ENCODE assay signal across 19 mouse cellular contexts in the genomic region with DNA sequence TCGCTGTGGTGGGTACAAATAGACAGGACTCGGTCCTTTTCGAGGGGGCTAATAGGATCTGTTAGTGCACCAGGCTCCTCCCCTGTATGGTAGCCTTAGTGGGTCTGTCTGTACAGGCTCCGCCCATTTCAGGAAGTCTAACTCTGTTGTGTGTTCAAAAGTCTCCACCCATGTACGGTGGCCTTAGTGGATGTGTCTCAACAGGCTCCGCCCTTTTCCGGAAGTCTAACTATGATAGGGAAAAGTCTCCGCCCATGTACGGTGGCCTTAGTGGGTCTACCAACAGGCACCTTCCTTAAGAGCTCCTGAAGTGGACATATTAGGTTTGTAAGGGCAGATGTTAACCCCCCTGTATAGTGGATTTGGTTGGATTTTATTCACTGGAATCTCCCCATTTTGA. TPM values are rescaled to one million over a fixed set of nuclear protein-coding genes. Genes with fewer than 3 reads are reported as not detected.
"Had no signal": no experiment of that assay in that cellular context is flagged by ENCODE, and none has a peak within 500 bp of the region (broad histone marks: within the 10 kb centered on the region; RNA-seq: fewer than 3 reads in every experiment).

No protein-coding gene starts in this region.

RNA-seq across cellular contexts. Expression of gene Mageb2, which starts 18.2 kb away (rescaled TPM):
- polyA plus RNA-seq: cortical plate, adult 2 months; embryonic facial prominence, embryonic 10.5 days; embryonic facial prominence, embryonic 11.5 days; embryonic facial prominence, embryonic 12.5 days; embryonic facial prominence, embryonic 13.5 days; embryonic facial prominence, embryonic 14.5 days; embryonic facial prominence, embryonic 15.5 days; erythroblast, embryonic 14.5 days; forebrain, embryonic 10.5 days; forebrain, embryonic 11.5 days; forebrain, embryonic 12.5 days; forebrain, embryonic 13.5 days; forebrain, embryonic 14.5 days; forebrain, embryonic 15.5 days; forebrain, embryonic 16.5 days; forebrain, postnatal 0 days; frontal cortex, adult 2 months; gonadal fat pad, adult 2 months; heart, adult 2 months had no signal
